Mouse (Mus musculus) urinary bladder, postnatal 25 days (tissue): ENCODE measurements around the gene Unc13c.

ENCODE experiments used
- DNase-seq: peaks from one replicate; pipeline ENCODE4 v3.0.0; 2022; ENCODE audit warnings: low spot score

Unc13c gene

DNA sequence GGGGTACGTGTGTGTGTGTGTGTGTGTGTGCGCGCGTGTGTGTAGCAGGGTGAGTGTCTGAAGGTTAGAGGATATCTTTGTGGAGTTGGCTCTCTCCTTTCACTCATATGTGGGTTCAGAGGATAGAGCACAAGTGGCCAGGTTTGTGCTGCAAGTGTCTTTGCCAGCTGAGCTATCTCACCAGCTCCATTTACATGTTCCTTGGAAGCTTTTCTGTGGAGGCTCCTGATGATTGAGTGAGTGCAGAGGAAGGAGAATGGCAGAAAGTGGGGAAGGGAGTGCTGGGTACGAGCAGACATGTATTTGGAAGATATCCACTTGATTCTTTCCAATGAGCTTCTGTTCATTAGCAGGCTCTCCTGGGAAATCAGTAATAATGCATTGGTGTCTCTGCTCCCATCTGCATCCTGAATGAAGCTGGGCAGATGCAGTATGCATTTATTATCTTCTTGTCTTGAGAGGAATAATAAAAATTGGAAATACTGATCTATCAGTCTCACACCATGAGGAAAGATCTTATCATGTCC lies 86.3 kb downstream of the Unc13c start:
- DNase-seq = no peak

DNA sequence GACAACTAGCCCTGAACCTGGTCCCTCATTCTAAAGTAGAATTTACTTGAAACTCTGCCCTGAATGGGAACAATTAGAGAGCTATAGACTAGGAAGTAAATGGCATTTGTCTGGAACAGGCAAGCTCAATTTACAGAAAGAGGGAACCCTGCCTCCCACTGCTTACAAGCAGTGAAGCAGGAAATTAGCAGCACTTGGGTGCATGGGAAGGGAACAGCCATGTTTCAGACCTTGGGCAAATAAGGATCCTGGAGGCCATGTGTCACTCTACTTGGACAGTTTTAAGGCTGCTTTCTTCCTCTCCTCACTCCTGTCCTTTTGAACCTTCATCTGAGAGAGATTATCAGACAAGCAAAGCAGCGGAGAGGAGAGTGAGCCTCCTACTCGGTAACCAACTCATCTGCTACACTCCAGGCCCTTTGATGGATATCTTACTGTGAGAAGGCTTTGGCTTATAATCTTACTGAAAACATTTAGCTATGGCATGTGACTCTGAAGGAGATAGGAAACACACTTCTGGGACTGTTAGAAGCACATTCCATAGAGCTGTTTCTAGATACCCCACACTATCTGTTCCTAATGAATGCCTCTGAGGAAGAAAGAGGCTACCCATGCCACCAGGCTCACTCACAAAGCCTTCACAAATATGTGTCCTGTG lies 101.2 kb downstream of the Unc13c start:
- DNase-seq = no peak

DNA sequence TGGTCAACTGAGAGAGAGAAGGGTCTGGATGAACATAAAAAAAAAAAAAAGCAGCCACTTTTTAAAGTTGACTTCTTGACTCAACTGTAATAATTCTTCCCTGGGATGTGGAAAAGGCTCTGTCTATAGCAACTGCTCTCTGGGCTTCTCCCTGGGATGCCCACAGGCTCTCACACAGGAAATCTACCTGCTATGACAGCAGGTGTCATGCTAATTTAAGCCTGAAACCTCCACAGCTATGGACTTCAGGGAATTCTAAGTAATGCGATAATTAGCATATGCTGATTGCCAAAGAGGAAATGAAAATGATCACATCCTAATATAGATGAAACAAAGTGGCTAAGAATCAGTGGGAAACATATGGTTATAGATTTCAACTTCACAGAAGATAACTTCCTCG lies 102.1 kb downstream of the Unc13c start:
- no peak for DNase-seq

DNA sequence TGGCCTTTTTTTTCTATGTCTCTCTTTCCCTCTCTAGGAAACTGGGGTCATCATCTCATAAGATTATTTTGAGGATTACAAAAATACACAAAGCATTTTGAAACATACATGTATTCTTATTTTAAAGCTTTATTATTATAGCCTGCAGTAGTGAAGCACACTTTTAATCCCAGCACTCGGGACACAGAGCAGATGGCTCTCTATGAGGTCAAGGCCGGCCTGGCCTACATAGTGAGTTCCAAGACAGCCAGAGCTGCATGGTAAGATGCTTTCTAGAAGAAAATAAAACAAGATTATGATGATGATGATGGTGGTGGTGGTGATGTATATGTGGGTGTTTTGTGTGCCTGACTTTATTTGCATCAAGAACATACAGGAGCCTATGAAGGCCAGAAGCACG lies 109.3 kb downstream of the Unc13c start:
- no peak for DNase-seq

DNA sequence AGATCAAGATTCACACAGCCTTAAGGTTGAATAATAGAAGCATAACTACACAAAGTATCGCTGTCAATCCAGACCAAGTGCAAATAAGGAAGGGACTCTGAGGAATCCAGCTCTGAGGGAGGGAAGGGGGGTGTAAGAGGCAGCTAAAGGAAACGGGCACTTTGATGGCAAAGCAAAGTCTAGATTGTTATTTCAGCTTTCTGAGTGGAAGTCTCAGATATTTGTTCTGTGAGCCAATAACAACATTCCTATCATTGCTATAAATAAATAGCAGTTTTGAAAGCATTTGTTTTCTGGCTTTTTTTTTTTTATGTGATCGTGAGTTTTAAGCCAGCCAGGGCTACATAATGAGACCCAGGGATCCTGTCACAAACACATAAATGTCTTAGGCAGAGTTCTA lies 114.5 kb downstream of the Unc13c start:
- DNase-seq = no peak

DNA sequence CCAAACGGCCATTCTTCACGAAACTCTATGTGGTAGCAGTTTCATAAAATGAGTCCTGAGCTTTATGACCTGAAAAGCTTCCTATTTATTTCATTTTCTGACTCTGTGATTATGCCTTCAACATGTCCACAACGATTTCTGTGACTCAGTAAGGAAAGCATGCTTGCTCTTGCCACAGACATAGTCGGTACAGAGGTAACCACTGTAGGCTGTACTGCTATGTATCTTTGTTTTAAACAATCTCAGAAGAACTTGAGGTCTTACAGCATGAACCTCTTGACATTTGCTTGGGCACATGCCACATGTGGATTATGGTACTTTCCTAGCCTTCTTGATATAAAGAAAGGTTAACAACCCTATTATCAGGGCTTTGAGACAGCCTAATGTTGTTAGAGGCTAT lies 162.1 kb downstream of the Unc13c start:
- DNase-seq = no peak

DNA sequence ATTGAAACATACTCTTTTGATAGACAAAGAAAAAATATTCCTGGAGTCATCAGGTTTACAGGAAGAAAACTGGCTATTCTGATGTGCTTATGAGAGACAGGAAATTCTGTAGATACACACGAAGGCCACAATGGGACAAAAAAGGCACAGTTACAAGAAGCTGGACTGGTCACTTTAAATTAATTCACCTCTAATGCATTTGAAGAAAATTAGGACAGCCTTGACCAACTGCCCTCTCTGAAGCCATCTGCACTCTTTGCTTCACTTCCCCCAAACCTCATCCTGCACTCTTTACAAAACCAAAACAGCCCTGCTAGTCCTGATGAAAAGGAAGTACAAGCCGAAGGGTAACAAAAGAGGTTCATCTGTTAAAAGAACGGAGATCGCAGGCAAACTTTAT lies 194.2 kb downstream of the Unc13c start:
- DNase-seq = no peak

DNA sequence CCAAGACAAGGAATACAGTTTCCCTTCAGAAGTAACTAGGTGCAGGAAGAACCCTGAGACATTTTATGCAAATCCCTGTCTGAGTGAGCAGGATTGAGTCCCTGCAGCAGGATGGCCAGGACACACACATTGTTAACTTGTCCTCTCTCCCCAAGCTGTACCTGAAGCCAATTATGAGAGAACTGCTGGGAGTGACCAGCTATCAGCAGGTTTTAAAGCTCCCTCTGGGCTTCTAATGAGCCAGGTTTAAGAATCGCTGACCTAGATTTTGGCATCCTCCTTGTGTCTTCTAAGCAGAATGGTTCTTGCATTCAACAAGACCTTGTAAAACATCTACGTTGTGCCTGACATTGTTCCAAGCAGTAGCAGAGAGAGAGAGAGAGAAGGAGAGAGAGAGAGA lies 213.6 kb downstream of the Unc13c start:
- DNase-seq = no peak

DNA sequence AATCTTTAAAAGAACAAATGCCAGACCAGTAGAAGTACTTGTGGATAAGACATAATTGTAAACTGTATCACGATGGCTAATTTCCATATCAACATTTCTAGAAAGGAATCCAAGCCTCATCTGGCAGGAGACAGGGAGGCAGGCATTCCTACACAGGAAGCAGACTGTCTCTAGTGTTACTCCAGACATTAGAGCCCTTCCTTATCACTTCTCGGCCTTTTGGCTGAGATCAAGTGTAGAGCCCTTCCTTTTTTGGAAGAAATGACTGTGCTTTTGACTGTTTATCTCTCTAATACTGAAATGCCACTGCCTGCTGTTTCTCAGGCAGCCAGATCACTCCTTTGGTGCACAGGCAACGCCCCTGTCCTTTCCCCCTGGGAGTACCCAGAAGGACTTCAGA lies 215.3 kb downstream of the Unc13c start:
- no peak for DNase-seq

DNA sequence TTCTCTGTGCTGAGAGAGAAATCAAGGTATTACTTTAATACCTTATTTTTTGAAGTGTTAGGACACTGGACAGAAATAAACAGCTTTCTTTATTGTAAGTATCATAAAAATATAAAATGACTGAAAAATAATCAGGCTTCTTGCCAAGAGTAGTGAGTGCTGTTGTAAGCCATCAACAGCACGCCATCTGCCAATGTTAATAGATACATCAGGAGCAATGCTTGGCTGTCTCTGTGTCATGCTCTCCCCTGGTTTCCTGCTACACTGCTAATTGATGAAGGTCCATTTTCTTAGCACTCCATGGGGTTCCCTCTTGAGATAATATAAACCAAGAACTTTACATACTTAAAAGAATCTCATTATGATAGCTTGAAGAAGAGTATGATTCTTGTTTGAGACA lies 217.4 kb downstream of the Unc13c start:
- no peak for DNase-seq

DNA sequence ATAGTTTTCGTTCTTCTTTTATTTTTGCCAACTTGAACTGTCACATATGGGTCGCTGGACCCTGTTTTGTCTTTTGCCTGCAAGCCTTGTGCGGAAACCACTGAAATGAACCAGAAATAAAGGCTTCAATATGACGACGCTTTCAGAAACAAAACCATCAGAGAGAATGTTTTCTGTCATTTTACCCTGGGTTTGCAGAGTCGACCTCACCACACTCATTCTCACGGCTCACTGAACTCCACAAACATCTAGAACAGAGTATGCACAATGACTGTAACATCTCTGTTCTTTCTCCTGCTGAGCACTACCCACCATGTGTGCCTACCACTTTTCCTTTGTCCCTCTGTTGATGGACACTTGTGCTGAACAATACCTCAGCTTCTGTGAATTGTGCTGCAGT lies 234.3 kb downstream of the Unc13c start:
- DNase-seq = no peak

DNA sequence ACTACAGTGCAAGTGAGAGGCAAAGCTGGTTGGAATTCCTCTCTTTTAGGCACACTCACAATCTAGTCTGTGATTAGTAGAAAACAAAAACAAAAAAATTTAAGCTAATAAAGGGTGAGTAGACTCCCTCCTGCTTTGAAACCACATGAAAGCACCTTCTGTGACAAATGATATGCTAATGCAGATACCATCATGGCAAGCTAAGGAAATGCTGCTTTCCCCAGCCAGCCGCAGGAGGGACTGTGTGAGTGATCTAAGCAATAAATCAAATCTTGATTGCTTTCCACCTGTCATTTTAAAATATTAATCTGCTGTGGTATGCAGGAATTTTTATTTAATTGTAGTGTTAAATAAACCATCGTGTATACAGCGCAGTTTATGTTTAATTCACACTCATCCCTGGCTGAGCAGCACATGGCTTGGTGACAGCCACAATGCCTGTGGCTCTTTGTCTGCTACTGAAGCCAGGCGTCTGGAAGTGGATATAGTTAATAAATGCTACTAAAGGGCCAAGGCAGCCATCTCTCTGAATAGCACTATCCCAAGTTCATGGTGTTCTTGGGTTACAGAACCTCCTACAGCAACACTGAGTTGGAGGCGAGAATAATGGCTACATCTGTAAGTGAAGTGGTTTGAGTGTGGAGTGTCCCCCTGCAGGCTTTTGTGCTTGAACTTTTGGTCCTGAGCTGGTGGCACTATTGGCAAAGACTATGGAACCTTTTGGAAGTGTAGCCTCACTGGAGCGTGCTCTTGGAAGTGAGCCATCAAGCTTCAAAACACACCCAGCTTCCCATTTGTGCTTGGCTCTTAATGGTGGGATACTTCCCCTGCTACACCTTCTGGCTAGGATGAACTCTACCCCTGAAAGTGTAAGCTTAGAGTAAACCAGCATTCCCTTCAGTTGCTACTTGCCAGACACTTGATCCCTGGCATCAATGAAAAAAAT lies 242.8 kb downstream of the Unc13c start:
- DNase-seq = no peak

DNA sequence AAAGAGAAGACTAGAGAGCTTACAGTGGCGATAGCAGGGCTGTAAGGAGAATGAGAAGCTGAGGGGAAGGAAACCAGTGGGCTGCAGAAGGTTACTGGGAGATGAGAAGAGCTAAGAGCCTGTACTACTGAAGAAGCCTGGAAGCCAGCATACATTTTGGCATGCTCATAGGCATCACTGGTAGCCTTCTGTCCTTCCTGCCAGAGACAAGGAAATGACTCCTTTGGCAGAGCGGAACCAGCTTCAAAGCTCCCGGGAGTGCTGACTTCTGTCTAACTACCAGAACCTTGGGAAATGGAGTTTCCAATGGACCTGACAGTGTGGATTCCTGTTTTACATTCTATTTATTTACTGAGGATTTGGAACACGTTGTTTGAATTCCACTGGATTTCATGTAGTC lies 244.0 kb downstream of the Unc13c start:
- DNase-seq = no peak

DNA sequence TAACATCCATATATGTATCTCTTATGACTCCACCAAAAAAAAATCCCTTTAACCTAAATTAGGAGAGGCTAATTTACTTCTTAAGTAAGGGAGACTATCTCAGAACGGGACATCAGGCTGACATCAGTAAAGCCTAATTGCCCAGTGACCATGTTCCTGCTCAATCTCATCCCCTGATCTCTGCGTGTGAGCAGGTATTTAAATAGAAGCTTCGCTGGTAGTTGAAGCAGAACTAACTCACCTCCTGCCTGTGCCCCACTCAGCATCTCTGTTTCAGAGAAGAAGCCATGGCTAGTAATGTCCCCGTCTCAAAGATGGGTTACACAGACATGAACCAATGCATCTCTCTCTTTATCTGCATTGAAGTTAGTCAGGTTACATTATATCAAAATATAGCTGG lies 255.3 kb downstream of the Unc13c start:
- DNase-seq = no peak

DNA sequence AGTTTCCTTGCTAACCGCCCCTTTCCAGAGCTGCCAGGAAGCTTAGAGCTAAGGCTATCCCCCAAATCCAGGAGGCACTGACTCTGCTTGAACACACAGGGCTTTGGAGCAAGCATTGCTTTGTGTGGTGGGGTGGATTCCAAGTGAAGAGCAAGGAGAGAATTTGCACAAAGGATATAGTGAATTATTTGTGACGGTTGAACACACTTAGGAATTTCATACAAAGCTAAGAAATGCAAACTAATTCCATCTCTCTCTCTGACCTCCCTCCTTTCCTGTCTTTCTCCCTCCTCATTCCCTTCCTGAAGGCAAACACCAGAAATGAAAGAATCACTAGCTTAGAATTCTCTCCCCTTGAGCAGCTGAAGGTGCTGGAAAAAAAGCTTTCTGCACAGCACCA lies 271.7 kb downstream of the Unc13c start:
- no peak for DNase-seq

DNA sequence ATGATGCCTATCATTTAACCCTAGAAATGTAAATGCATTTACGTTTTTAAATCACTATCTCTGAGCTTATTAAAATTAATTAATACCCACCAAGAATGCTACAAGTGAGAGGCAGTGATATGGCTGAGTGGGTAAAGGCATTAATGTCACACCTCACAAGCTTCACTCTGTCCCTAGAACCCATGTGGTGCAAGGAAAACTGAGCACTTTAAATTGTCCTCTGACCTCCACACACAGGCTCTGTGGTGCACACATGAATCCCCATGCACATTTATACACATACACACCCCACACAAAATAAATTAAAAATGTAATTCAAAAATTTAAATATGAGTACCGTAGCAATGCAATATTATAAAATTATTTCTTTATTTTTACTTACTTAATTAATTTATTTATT lies 287.2 kb downstream of the Unc13c start:
- DNase-seq = no peak

DNA sequence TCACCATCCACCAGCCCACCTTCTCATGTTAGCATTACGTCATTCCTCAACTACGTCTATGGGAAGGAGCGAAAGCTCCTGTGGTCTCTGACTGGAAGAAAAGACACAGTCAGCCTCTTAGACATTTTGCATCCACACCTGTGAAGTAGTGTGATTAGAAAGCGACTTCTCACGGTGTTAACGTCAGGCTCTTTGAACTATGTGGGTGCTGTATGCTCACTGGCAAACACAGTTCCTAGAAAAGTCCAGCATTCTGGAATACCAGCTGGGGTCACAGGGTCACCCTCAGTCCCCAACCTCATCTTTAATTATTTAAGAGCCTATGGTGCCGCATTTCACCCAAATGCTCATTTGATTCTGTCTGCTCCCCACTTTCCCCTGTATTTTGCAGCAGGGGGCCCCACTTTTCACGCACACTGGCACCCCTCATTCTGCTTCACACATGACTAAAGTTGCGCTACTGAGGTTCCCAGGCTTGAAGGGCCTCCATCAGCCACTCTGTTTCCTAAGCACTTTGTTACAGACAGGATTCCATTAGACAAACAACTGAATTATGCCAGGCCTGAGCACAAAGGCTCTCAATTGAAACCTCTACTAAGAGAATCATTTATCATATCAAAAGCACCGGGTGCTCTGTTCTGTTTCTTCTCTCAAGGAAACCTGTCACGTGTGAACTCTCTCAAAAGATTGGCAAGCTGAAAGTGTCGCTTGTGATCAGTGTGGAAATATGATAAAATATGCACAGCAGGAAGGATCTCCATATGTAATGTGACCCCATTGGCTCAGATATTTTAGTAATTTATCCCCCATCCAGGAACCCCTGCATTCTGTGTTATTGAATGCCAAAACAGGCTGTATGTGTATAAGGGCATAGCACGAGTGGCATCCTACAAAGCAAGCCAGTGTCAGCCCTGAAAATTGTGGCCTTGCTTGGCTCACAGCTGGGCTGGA lies 287.9 kb downstream of the Unc13c start:
- no peak for DNase-seq

DNA sequence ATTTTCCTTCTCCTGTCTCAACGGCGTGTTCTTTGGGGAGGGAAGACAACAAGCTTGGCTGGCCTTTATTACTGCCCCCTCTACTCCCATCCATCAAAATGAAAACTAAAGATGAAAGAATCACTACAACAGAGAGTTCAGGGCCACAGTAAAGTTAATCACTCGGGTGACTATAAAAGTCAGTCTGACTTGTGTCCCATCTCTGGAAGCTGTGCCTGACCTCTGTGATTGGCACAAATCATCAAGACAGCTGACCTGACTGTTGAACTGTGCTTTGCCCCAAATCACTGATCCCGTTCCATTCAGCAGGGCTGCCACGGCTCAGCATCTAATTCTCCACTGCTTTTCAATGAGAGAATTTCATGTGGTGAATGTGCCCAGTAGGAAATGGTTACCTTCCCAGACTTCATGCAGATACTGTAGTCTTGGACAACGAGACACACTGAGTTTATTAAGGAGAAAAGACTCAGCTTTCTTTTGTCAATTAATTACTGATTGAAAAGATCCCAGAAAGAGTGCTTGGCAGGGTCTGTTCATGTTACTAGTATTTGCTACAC lies 297.0 kb downstream of the Unc13c start:
- no peak for DNase-seq

DNA sequence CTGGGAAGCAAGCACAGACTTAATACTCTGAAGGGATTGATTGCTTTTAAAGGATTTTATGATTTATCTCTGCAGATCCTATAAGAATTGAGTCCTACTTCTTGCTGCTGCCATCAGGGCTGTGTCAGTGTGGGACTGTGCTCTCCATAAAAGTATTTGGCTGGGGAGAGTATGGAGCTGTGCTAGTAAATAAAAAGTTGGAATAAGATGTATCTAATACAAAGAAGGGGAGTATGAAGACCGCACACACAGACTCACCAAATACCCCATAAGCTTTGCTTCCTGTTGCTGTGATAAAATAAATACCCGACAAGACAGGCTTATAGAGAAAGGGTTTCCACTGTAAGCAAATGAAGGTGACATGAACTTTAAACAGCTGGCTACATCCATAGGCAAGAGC lies 298.7 kb downstream of the Unc13c start:
- no peak for DNase-seq

DNA sequence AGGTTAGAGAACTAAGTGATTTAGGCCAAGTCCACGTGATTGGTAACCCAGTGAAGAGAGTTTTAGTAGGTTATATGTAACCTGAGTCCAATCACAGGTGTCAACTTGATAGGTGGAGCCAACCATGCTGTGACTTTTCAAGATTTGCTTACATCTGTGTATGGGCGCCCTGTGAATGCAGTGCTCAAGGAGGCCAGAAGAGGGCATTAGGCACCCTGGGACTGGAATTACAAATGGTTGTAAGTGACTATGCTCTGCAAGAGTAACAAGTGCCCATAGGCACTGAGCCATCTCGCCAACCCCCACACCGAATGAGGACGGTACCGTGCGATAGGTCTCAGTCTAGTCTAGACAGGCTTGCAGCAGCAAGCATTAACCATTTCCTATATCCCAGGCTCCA lies 305.9 kb downstream of the Unc13c start:
- DNase-seq = no peak

DNA sequence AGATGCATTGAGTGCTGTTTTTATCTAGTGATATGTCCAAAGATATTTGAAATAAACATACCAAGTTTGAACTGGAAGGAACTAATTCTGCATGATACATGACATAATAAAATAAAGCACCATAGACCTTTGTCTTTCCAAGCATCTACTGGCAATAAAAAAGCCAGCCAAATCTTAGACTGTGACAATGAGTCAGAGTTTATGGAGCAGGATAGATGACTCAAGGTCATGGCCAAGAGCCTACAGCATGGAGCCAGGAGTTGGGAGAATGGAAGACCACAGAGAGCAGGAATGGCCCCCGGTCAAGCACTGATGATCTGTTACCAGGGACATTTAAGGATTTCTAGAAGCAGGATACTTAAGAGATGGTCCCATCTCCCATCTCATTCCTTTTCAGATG lies 319.7 kb downstream of the Unc13c start:
- no peak for DNase-seq

DNA sequence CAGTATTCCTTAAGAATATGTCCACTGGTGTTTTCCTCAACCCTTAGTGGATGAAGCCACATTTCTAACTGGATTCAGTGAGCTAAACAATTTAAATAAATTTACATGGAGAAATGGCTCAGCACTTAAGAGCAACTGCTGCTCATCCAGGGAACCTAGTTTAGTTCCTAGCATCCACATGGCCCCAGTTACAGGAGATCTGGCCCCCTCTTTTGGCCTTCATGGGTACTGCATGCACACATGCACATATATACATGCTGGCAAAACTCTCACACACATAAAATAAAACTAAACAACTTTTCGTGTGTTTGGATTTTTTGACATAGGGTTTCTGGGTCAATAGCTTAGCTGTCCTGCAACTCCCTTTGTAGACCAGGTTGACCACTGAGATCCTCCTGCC lies 330.6 kb downstream of the Unc13c start:
- DNase-seq = no peak
